Mouse (Mus musculus) CD4-positive naive resting alpha-beta T cell, adult 76 days (primary cell): Measurements from ENCODE around the gene Rwdd1. TPM values are rescaled to one million over a fixed set of nuclear protein-coding genes. Genes with fewer than 3 reads are reported as not detected.

Experiments
- total RNA-seq: library from RNA; stranded (reverse); gene quantifications from one replicate; pipeline ENCODE4 v1.2.4, GENCODE M21; 2023

Rwdd1 gene
- total RNA-seq, result 51.9 TPM

DNA sequence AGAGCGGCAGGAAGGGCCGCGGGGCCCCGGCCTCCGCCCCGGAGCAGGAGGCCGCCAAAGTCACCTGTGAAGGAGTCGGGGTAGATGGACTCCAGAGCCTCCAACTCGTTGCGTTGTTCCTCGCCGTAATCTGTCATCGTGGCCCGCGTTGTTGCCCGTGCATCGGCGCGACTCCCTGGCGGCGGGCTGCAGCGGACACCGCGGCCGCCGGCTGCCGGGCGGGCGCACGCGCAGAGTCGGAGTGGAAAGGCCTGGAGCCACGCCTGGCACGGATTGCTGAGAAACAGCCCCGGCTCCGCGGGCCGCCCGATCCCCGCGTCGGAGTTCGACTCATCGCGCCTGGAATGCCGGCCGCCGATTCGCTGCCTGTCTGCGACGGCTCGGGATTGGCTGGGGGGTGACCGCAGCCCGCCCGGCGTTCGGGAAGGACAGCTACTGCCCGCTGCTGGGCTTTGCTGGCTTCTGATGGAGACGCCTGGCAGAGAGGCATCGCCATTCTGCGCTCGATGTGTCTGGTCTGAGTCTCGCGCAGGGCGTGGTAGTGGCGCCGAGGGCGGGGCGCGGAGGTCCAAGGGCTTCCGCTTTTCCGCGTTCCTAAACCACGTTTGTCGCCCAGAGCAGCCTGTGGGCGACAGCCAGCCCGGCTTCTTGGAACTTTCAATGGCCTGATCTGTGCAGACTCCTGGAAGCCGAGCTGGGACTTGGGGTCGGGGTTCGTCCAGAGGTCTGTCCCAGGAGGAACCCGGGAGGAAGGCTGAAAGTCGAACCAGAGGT lies at the start of gene Rwdd1:
Gene Rwdd1, minus strand, starts transcription at position 323 of the 774 bp plus-strand sequence.

DNA sequence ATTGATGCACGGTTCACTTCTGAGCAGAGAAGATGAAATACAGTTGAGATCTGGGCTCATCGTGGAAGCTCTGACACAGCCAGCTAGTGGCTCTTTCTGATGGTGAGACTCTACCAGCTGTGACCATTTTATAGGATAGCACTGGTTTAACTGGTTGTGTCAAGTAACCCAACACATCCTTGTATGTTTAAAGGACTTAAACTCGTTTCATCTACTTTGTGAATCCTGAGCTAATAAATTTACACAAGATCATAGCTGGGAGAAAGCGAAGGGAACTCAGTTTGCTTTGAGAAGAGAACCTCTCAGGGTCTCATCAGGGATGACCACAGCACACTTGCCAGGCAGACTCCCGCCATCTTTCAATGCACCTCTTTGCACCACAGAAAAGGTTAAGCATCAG lies 24.8 kb upstream of the Rwdd1 start, which contains the start of gene Calhm4:
Gene Calhm4, minus strand, starts transcription at position 101 of the 400 bp plus-strand sequence.

DNA sequence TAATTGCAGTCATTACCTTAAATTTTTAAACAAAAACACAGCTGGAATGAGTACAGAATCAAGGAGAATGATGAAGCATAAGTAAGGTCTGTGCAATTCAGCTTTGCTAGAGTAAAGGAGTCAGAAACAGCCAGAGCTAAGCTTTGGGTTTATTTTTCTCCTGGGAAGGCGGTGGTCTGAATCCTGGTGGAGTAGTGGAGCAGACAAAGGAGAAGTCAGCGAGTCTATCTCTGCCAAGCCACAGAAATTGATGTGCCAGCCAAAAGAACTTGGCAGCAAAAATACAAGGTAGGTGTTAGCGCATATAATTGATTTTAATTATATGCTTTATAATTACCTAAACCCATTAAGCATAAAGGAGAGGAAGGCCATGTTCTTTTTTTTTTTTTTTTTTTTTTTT lies 18.0 kb upstream of the Rwdd1 start, which contains the start of gene Trappc3l:
Gene Trappc3l, plus strand, starts transcription at position 197 of the 400 bp plus-strand sequence.

DNA sequence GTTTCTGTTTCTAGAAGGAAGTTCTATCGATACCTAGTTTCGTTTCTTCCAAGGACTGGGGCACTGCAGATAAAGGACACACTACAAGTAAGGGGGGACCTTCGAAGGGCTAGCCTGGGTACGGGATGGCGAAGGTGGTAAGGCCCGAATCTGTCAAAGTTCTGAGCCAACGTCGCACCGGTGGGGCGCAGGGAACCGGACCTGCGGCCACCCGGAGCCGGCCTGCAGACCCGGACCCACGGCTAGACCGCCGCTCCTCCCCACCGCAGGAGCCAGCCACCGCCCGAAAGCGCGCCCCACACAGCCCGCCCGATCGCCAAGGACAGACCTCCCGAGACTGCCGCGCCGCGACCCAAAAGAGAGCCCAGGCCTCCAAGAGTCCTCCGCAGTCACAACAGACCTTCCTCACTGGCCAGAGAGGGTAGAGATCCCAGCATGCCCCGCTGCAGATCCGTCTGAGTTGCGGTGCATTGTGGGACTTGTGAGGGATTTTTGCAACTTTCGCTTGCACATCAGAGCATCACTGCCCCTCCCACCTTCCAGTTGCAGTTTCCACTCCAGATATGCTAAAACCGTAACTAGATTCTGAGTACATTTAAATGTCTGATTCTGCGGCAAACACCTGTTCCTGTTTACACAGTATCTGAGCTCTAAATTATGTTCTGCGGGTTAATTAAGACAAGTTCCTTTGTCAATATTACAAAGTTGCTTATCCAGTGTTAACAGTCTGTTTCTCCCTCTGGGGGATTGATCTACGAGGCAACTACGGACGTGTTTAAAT lies 68.4 kb downstream of the Rwdd1 start, which contains the start of gene Zup1:
Gene Zup1, minus strand, starts transcription at position 467 of the 781 bp plus-strand sequence.

Other genes with a start within 250 kb of the Rwdd1 start
- not detected for gene Sult3a2, start 232.9 kb downstream of the Rwdd1 start, total RNA-seq
- not detected for gene Sult3a1, start 161.9 kb downstream of the Rwdd1 start, total RNA-seq
- not detected for gene Rsph4a, start 114.5 kb downstream of the Rwdd1 start, total RNA-seq
- 73.0 TPM for gene Zup1, start 68.4 kb downstream of the Rwdd1 start, total RNA-seq
- not detected for gene Trappc3l, start 18.0 kb upstream of the Rwdd1 start, total RNA-seq
- not detected for gene Calhm4, start 24.7 kb upstream of the Rwdd1 start, total RNA-seq
- gene Calhm5, start 76.9 kb upstream of the Rwdd1 start, total RNA-seq, result not detected
- gene Calhm6, start 108.4 kb upstream of the Rwdd1 start, total RNA-seq, result 13.0 TPM
- gene Dse, start 188.1 kb upstream of the Rwdd1 start, total RNA-seq, result 10.3 TPM